Mouse (Mus musculus) erythroblast, adult 5-6 weeks (primary cell): ENCODE measurements at regions not wholly inside any gene's neighbourhood (a gene's known extent, or its start where the extent isn't known, plus 50 kb on each side); places are given as distances from the start of the nearest gene placed in this dataset.

Experiments
- ATAC-seq: replicated peaks from 2 replicates; pipeline ENCODE4 v1.8.0; 2016; ENCODE audit warnings: moderate number of reproducible peaks, mild to moderate bottlenecking, moderate TSS enrichment, inconsistent platforms; ENCODE audit not compliant: poor library complexity, low FRiP score, severe bottlenecking

- ATAC-seq: no peak
These were observed 57.0 kb upstream of the Gnaq start for GRCm38 (mm10) chr19:16075512-16076086.

DNA sequence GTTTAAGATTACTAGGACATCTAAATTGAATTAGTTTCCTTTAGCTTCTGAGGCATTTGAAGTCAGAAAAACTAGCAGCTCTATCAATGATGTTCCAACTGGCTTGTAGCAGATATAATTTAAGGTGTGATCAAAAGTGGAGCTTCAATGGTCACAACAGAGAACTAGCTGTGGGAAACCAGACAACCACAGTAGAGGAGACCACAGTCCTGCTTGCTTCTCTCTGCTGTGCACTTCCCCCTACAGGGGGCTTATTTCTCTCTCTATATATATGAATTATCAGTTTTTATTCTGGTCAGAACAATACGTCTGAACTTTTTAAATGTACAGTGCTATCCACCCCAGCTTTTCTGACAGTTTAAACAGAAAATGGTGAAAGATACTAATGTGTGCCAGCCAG lies 57.6 kb upstream of the Gnaq start:
- ATAC-seq: no peak

GRCm38 (mm10) chr19:16067314-16067713 lies 65.3 kb upstream of the Gnaq start:
- no peak for ATAC-seq

DNA sequence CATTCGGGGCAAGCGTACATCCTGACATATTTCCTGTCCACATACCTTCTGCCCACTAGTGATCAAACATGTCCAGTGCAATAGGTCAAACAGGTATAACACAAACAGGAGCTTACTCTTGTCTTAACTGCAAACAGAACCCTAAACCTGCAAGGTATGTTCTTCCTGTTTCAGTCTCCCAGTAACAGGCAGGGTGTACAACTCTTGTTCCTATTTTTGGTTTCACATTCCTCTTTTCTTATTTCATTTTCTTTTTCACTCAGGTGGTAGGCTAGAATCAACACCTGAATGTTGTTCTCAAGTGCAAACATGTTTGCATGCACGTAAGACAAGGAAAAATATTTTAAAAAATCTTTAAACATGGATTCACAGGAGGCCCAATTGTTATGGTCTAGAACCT lies 67.7 kb upstream of the Gnaq start:
- ATAC-seq: no peak

DNA sequence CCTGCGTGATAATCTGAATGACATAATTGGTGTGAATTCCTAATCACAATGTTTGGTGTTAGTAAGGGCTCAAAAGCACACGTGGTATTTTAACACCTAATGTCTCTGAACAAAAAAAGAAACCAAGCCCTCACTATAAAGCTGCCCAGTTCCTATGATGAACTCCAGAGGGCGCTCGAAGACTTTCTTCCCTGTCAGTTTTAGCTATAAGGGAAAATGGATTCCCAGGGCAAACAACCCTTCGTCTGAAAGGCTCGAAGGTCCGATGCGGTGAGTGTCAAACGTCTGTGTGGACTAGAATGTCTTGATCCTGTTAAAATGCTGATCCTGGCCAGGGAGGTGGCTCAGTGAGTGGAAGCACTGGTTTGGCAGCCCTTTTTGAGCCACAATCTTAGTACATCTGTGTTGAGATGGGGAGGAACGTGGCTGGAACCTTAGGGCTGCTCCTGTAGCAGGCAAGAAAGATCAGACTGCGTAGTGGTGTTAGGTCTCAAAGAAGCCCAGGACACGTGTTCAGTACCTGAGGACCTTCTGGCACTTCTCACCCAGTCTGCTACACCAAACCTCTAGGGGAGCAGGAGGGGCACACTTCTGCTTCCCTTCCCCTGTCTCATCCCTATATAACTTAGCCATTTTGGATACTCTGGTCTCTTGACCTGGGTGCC lies 68.6 kb upstream of the Gnaq start:
- 0 out of 2 replicates have a peak, but pooled peaks have one; percentile 35 for ATAC-seq

DNA sequence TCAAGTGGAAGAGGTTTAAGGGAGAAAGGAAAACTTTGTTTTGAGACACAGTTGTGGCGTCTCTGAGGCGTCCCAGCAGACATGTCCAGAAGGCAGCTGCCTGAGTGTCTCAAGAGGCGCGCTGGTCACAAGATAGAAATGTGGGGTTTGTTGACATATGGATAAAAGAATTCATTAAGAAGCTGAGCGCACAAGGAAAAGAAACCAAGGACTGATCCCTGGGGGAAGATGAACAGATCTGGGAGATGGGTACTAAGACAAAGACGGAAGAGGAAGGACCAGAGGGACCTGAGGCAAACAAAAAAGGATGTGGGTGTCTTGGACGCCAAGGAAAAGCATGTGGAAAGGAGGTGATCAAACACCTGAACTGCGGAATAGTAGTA lies 69.1 kb upstream of the Gnaq start:
- ATAC-seq: no peak

DNA sequence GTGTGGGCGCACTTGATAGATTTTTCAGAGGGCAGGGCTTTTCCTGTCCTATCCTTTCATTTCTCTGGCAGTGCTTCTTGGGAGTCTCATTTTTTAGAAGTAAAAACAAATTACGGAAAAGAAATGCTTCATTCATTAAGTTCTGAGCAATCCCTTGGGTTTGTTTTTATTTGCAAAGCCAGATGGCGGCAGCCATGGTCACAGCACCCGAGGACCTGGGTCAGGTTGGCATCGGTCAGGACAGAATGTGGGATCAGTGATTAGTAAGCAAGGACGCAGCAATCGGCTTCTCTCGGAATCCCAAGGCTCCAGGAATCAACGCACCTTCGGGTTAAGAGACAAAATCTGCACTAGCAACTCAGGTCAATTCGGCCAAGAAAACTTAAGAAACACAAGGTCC lies 70.8 kb upstream of the Gnaq start:
- ATAC-seq: no peak

DNA sequence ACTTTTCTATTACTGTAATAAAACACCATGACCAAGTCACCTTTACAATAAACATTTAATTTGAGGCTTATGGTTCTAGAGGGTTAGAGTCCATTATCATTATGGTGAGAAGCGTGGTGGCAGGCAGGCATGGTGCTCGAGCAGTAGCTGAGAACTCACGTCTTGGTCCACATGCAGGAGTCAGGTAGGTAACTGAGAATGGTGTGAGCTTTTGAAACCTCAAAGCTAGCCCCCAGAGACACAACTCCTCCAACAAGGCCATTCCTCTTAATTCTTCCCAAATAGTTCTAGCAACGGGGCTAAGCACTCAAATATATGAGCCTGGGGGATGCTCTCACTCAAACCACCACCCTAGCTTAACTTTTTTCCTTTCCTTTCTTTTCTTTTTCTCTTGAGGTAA lies 73.6 kb upstream of the Gnaq start:
- no peak for ATAC-seq

DNA sequence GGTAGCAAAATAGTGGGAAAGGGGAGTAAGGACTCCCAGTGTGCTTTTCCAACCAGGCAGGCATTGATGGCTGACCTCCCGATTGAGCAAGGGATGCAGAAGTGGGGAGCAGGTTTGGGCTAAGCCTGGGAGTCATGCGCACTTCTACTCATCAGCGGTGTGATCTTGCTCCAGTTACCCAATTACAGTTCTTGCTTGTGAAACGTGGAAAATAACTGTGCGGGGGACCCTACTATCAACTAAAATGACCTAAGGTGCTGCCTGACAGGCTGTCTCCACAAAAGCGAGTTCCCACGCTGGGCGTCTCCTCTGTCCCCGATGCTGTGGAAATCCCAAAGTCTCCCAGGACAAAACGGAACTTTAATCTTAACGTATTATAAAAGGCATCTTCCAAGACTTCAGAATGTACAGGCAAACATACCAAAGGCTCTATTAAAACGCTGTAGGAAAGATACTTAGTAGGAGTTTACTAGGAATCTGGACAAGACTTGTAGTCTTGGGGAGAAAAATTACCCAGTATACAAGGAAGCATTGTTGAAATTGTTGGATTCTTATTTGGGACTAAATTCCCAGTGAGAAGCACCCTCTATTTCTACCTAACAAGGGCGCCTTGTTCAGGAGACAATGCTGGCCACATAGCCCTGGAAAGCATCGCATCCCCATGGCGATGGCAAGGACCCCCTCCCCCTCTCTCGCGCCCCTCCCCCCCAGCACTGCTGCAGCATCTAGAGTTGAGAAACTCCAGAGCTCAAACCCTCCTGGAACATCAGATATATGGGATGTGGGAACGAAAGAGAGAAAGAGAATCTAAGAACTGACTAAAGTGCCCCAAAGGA lies 65.6 kb upstream of the Cep78 start:
- ATAC-seq: no peak

DNA sequence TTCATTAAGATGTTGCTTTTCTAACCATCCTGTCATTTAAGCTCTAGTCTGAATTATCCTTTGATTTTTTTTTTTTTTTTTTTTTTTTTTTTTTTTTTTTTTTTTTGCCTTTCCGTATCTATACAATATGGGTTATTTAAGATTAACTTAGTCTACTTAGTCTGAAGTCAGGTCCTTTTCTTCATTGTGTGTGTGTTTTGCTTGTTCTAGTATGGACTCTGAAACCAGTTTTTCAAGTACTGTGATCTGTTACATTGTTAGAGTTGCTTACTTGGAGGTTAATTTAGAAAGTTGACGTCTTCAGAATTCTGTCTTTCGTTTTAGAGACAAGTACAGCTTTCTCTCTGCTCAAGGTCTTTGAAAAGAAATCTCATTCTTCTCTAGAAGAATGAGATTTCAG lies 64.9 kb upstream of the Cep78 start:
- no peak for ATAC-seq

- ATAC-seq: no peak
These were observed 62.2 kb upstream of the Cep78 start for GRCm38 (mm10) chr19:16046977-16047376.

DNA sequence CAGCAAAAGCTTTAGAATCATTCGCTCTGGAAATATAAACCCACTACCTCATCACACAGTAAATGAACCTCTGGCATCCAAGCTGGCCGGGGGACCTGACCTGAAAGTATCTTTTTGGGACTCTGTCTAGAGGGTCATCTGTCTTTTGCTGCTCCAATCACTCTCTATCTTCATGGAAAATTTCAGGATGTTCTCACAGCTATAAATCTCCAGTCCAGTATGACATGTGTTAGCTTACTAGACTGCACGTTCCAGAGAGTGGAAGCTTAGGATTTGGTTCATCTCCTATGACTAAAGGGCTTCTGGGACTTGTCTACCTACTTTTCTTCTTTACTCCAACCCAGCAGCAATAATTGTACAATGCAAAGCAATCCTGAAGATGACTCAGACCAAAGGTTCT lies 60.5 kb upstream of the Cep78 start:
- no peak for ATAC-seq

DNA sequence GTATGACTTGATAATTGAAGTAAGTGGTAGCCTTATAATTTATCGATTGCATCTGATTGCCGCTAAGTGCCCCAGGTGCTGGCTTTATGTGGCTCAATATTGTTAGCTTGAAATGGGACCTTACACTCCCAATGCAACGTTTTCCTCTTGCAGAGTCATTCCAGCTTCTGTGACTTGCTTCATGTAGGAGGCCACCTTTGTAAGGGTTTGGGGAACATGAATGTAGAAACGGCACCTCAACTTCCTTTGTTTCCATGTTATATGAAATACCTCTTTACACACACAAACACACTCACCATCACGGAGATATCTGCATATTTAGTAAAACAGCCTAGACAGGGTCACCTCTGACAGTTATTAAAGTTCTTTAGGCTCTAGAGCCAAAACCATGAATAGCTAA lies 59.4 kb upstream of the Cep78 start:
- no peak for ATAC-seq

- no peak for ATAC-seq
These were observed 58.2 kb upstream of the Cep78 start for GRCm38 (mm10) chr19:16043007-16043406.

GRCm38 (mm10) chr19:16041891-16042290 lies 57.1 kb upstream of the Cep78 start:
- no peak for ATAC-seq

GRCm38 (mm10) chr19:16037806-16038205 lies 53.0 kb upstream of the Cep78 start:
- no peak for ATAC-seq
